Mouse (Mus musculus) lung, postnatal 0 days (tissue): Measurements from ENCODE around the gene Tango6. TPM values are rescaled to one million over a fixed set of nuclear protein-coding genes. Genes with fewer than 3 reads are reported as not detected.

ENCODE experiments used
- ATAC-seq: fragments of 200-750 bp; cut with Nextera tagmentation; 2 replicates; pipeline ENCODE4 v1.8.0; 2017; ENCODE audit warnings: moderate library complexity
- DNase-seq: peaks from one replicate; pipeline ENCODE4 v3.0.0-alpha.2; 2016; ENCODE audit warnings: low spot score
- H3K27ac ChIP-seq: fragments of 300-500 bp; sonication (generic); 2 replicates; pipeline ENCODE4 v1.5.1; 2014; ENCODE audit warnings: antibody characterized with exemption, mild to moderate bottlenecking, low read length, mixed read lengths
- H3K27me3 ChIP-seq: fragments of 300-500 bp; sonication (generic); replicated peaks from 2 replicates; pipeline ENCODE4 v1.6.1; 2014; ENCODE audit warnings: low read length, mixed read lengths; ENCODE audit not compliant: insufficient read depth
- H3K36me3 ChIP-seq: fragments of 300-500 bp; sonication (generic); 2 replicates; pipeline ENCODE4 v1.6.1; 2014; ENCODE audit warnings: low read length, mixed read lengths; ENCODE audit not compliant: insufficient read depth
- H3K4me1 ChIP-seq: fragments of 300-500 bp; sonication (generic); 2 replicates; pipeline ENCODE4 v1.6.1; 2014; ENCODE audit warnings: antibody characterized with exemption, low read depth, low read length, mixed read lengths; ENCODE audit not compliant: insufficient read depth
- H3K4me2 ChIP-seq: fragments of 300-500 bp; sonication (generic); replicated peaks from 2 replicates; pipeline ENCODE4 v1.6.1; 2014; ENCODE audit warnings: low read depth, mild to moderate bottlenecking, low read length, moderate library complexity, mixed read lengths
- H3K4me3 ChIP-seq: fragments of 300-500 bp; sonication (generic); 2 replicates; pipeline ENCODE4 v1.5.1; 2014; ENCODE audit warnings: low read depth, low read length
- H3K9ac ChIP-seq: fragments of 300-500 bp; sonication (generic); replicated peaks from 2 replicates; pipeline ENCODE4 v1.6.1; 2014; ENCODE audit warnings: low read depth, mild to moderate bottlenecking
- H3K9me3 ChIP-seq: fragments of 300-500 bp; sonication (generic); 2 replicates; pipeline ENCODE4 v1.6.1; 2016; ENCODE audit warnings: low read length, mixed read lengths
- CTCF ChIP-seq: IDR thresholded peaks from 2 replicates; pipeline ENCODE4 v1.5.1; 2016; ENCODE audit warnings: antibody characterized with exemption, mild to moderate bottlenecking
- EP300 ChIP-seq: IDR thresholded peaks from 2 replicates; pipeline ENCODE4 v1.6.1; 2016; ENCODE audit warnings: antibody characterized with exemption, mild to moderate bottlenecking, control low read depth
- WGBS: fragments of 180-500 bp; shearing (Covaris S2); extraction: QIAGEN DNeasy Blood & Tissue Kit; methylation state at CpG from one replicate; pipeline ENCODE4 v1.1.7; 2014; 5-methylcytosine and 5-hydroxymethylcytosine counted together
- polyA plus RNA-seq: library from polyadenylated mRNA; unstranded; fragments of >200 nt; fragmentation: Nextera tagmentation; extraction: Ambion mirVana; gene quantifications from 2 replicates; pipeline ENCODE4 v1.2.1, GENCODE M21; 2015

The Tango6 gene
- polyA plus RNA-seq, 1 experiment from 2014 or later = 3.5 TPM

GRCm38 (mm10) chr8:106761317-106761716 is 78.4 kb downstream of the Tango6 start:
- Histone ChIP-seq H3K27me3 (no peaks in the 10 kb centered on the region), H3K4me2 (no peak overlapping the region), H3K4me1 (no peaks in the 10 kb centered on the region), H3K9ac (no peak overlapping the region), H3K9me3 (no peaks in the 10 kb centered on the region), H3K27ac (peak overlapping the region; percentile 62; the same call in 1 of the 2 replicates), H3K4me3 (no peak overlapping the region), H3K36me3 (no peaks in the 10 kb centered on the region)
- TF ChIP-seq EP300 (no peak), CTCF (no peak)
- DNase-seq (peak; percentile 32), ATAC-seq (peak; percentile 52)
- WGBS = 53% methylated on average over 4 of the region's 4 CpGs

- Histone ChIP-seq H3K4me1 (no peaks in the 10 kb centered on the region), H3K4me3 (no peak overlapping the region), H3K36me3 (no peaks in the 10 kb centered on the region), H3K27me3 (no peaks in the 10 kb centered on the region), H3K27ac (0 out of 2 replicates have a peak overlapping the region, but pooled peaks have one; percentile 62), H3K4me2 (no peak overlapping the region), H3K9me3 (no peaks in the 10 kb centered on the region), H3K9ac (no peak overlapping the region)
- ATAC-seq (peak; percentile 92), DNase-seq (peak; percentile 81)
- TF ChIP-seq EP300 = peak; percentile 61
- TF ChIP-seq CTCF = no peak
- WGBS = 43% methylated on average over 7 of the region's 7 CpGs
These were observed 79.1 kb downstream of the Tango6 start for GRCm38 (mm10) chr8:106761867-106762523.

GRCm38 (mm10) chr8:106764529-106764928 is 81.7 kb downstream of the Tango6 start:
- Histone ChIP-seq H3K9me3 (no peaks in the 10 kb centered on the region), H3K4me3 (no peak overlapping the region), H3K36me3 (no peaks in the 10 kb centered on the region), H3K9ac (no peak overlapping the region), H3K27ac (no peak overlapping the region), H3K4me2 (no peak overlapping the region), H3K4me1 (no peaks in the 10 kb centered on the region), H3K27me3 (no peaks in the 10 kb centered on the region)
- DNase-seq (no peak), ATAC-seq (no peak)
- 79% methylated on average over 1 of the region's 1 CpGs for whole genome bisulfite sequencing
- TF ChIP-seq EP300 (no peak), CTCF (no peak)

- ATAC-seq (no peak), DNase-seq (no peak)
- 91% methylated on average over 2 of the region's 2 CpGs for WGBS
- H3K27ac ChIP-seq = no peak overlapping the region
- H3K9me3 ChIP-seq = no peaks in the 10 kb centered on the region
- no peak overlapping the region for H3K4me3 ChIP-seq
- H3K4me2 ChIP-seq = no peak overlapping the region
- no peak overlapping the region for H3K9ac ChIP-seq
- TF ChIP-seq CTCF (no peak), EP300 (no peak)
- H3K36me3 ChIP-seq = no peaks in the 10 kb centered on the region
- no peaks in the 10 kb centered on the region for H3K4me1 ChIP-seq
- H3K27me3 ChIP-seq = no peaks in the 10 kb centered on the region
These were observed 82.7 kb downstream of the Tango6 start for GRCm38 (mm10) chr8:106765570-106765969.

- H3K36me3 ChIP-seq = no peaks in the 10 kb centered on the region
- no peaks in the 10 kb centered on the region for H3K4me1 ChIP-seq
- no peak overlapping the region for H3K4me2 ChIP-seq
- H3K27me3 ChIP-seq = no peaks in the 10 kb centered on the region
- H3K9ac ChIP-seq = no peak overlapping the region
- no peaks in the 10 kb centered on the region for H3K9me3 ChIP-seq
- no peak for ATAC-seq
- WGBS = 77% methylated on average over 5 of the region's 5 CpGs
- TF ChIP-seq EP300 = no peak
- TF ChIP-seq CTCF = no peak
- no peak overlapping the region for H3K4me3 ChIP-seq
- no peak overlapping the region for H3K27ac ChIP-seq
- no peak for DNase-seq
These were observed 83.9 kb downstream of the Tango6 start for GRCm38 (mm10) chr8:106766736-106767135.

GRCm38 (mm10) chr8:106769147-106769805 is 86.4 kb downstream of the Tango6 start:
- no peak for DNase-seq
- no peak overlapping the region for H3K27ac ChIP-seq
- WGBS = 72% methylated on average over 13 of the region's 13 CpGs

More at GRCm38 (mm10) chr8:106769147-106769805, 86.4 kb downstream of the Tango6 start:
- H3K27me3 ChIP-seq = no peaks in the 10 kb centered on the region
- no peak overlapping the region for H3K4me3 ChIP-seq
- no peaks in the 10 kb centered on the region for H3K9me3 ChIP-seq
- no peak overlapping the region for H3K9ac ChIP-seq
- no peak for TF ChIP-seq EP300
- TF ChIP-seq CTCF = no peak
- no peaks in the 10 kb centered on the region for H3K36me3 ChIP-seq
- H3K4me1 ChIP-seq = no peaks in the 10 kb centered on the region
- no peak overlapping the region for H3K4me2 ChIP-seq
- ATAC-seq = no peak
